ENCODE assay signal across 8 mouse cellular contexts in the genomic region with DNA sequence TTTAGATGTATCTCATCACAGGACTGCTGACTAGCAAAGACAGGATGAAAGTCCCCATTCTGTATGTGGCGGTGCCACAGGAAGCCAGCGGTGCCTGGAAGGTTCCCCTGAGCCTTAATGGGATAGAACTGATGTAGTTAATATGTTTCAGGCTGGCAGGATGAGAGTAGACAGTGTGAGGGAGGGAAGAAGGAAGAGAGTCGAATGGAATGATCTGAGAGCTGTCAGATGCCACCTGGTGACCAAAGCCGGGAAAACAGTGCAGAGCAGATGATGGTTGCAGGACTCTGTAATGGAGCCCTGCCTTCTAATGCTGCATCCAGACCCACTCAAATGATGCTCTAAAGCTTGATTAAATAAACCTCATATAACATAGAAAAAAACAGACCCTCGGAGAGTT.
DNase-seq lines count a peak whose midpoint lies in the region; TF ChIP-seq lines count a peak whose summit lies in the region.
"Had no signal": no experiment of that assay in that cellular context is flagged by ENCODE, and none has a peak within 500 bp of the region (broad histone marks: within the 10 kb centered on the region; RNA-seq: fewer than 3 reads in every experiment).

No protein-coding gene starts in this region.

- H3K36me3 ChIP-seq in E14TG2a.4 (ENCODE audit: insufficient read depth, low read length), result peaks cover 22% of the 10 kb centered on the region
- H3K36me3 ChIP-seq: liver, embryonic 13.5 days had no signal

- no peaks in the 10 kb centered on the region for H3K27me3 ChIP-seq in E14TG2a.4 (ENCODE audit: insufficient read depth, low read length)
- H3K27me3 ChIP-seq: liver, embryonic 13.5 days had no signal

- DNase-seq in ZHBTc4 (ENCODE audit: low read depth, low spot score), result peak; percentile 63
- DNase-seq in embryo, embryonic 9.5 days (ENCODE audit: extremely low spot score), result peak; percentile 60
- peak; percentile 80 for DNase-seq in heart, postnatal 4 days
- peak; percentile 60 to 90 for DNase-seq in layer of hippocampus, adult 18-20 months (ENCODE audit: low spot score in 2 of 2)
- DNase-seq in lung, postnatal 10 days, result peak; percentile 82
- DNase-seq in right cerebral cortex, postnatal 14 days, result peak; percentile 78
- DNase-seq: liver, embryonic 13.5 days had no signal

- no peaks in the 10 kb centered on the region for H3K9me3 ChIP-seq in E14TG2a.4 (ENCODE audit: low read length)
- H3K9me3 ChIP-seq: liver, embryonic 13.5 days had no signal

- H3K4me3 ChIP-seq in E14TG2a.4 (replicated peaks; ENCODE audit: low read length), result no peak overlapping the region
- H3K4me3 ChIP-seq: liver, embryonic 13.5 days had no signal

- H3K4me1 ChIP-seq in E14TG2a.4 (replicated peaks; ENCODE audit: low read depth, low read length), result peaks cover 13% of the 10 kb centered on the region

- TF ChIP-seq CTCF in E14TG2a.4 (conservative IDR thresholded peaks at IDR 0.05; ENCODE audit: low read length), result peak; percentile 38
